Mouse (Mus musculus) G1E (cell line): ENCODE data around the gene Pam16. TPM values are rescaled to one million over a fixed set of nuclear protein-coding genes. Genes with fewer than 3 reads are reported as not detected.
A peak's percentile ranks its signal among the peaks of the same experiment; 100 is the strongest.

Source experiments
- ATAC-seq: 2 replicates; pipeline ENCODE4 v1.8.0; 2016; ENCODE audit warnings: mild to moderate bottlenecking; ENCODE audit not compliant: insufficient number of reproducible peaks, poor library complexity, low FRiP score, severe bottlenecking; ENCODE audit errors: extremely low read depth
- DNase-seq: peaks from one replicate; pipeline ENCODE4 v3.0.0; 2012; ENCODE audit warnings: low spot score
- H3K27me3 ChIP-seq: 2 replicates; pipeline ENCODE4 v1.6.1; 2012; ENCODE audit warnings: mild to moderate bottlenecking, low read length, inconsistent platforms; ENCODE audit not compliant: insufficient read depth
- H3K36me3 ChIP-seq: replicated peaks from 2 replicates; pipeline ENCODE3; 2012; ENCODE audit warnings: mild to moderate bottlenecking, inconsistent platforms
- H3K4me1 ChIP-seq: 2 replicates; pipeline ENCODE4 v1.6.1; 2012; ENCODE audit warnings: low read depth, low read length, inconsistent platforms, mixed read lengths; ENCODE audit not compliant: insufficient read depth
- H3K4me3 ChIP-seq: 2 replicates; pipeline ENCODE4 v1.5.1; 2012; ENCODE audit warnings: low read depth, mild to moderate bottlenecking, inconsistent platforms, low read length, moderate library complexity, mixed read lengths
- H3K9me3 ChIP-seq: replicated peaks from 2 replicates; pipeline ENCODE4 v1.6.1; 2012; ENCODE audit warnings: inconsistent platforms
- CTCF ChIP-seq: IDR thresholded peaks from 2 replicates; pipeline ENCODE4 v1.5.1; 2012; ENCODE audit warnings: low read depth, low read length, inconsistent platforms, mixed read lengths
- GATA1 ChIP-seq: IDR thresholded peaks from 2 replicates; pipeline ENCODE4 v1.6.1; 2012; ENCODE audit warnings: borderline replicate concordance, low read length, inconsistent platforms, mixed read lengths
- GATA2 ChIP-seq: IDR thresholded peaks from 2 replicates; pipeline ENCODE4 v1.6.1; 2012; ENCODE audit warnings: low read depth, low read length, inconsistent platforms, borderline replicate concordance
- POLR2AphosphoS5 ChIP-seq: IDR thresholded peaks from 2 replicates; pipeline ENCODE4 v1.6.1; 2012; ENCODE audit warnings: low read depth, low read length, inconsistent platforms; ENCODE audit not compliant: insufficient replicate concordance
- TAL1 ChIP-seq: conservative IDR thresholded peaks from 2 replicates; pipeline ENCODE4 v1.6.1; 2012; ENCODE audit warnings: low read depth, low read length, inconsistent platforms, mixed read lengths
- polyA plus RNA-seq: library from polyadenylated mRNA; stranded (reverse); fragments of >175 nt; gene quantifications from 2 replicates; pipeline ENCODE4 v1.2.3, GENCODE M21; 2012
- total RNA-seq, 2 experiments: library from RNA; stranded (forward) in 1 of 2; stranded (reverse) in 1 of 2; fragments of 200-1000 nt in 1 of 2; fragments of >200 nt in 1 of 2; fragmentation: Nextera tagmentation in 1 of 2; gene quantifications; 2 replicates each; pipeline ENCODE4 v1.2.3; 2014 to 2017

Pam16 gene
- total and polyA plus RNA-seq, 3 experiments: 35.3 to 65.3 (median 41.7) TPM

GRCm38 (mm10) chr16:4597296-4597695, 27.5 kb downstream of the Pam16 start:
- no peak for TF ChIP-seq POLR2AphosphoS5
- TF ChIP-seq GATA2: no peak
- no peak for TF ChIP-seq TAL1
- TF ChIP-seq CTCF: no peak
- no peak for TF ChIP-seq GATA1

GRCm38 (mm10) chr16:4596836-4597235, 28.0 kb downstream of the Pam16 start:
- ATAC-seq: no peak
- no peak overlapping the region for H3K4me3 ChIP-seq
- TF ChIP-seq CTCF (no peak), GATA1 (no peak), TAL1 (no peak), POLR2AphosphoS5 (no peak), GATA2 (no peak)
- H3K4me1 ChIP-seq: peaks cover 22% of the 10 kb centered on the region
- no peaks in the 10 kb centered on the region for H3K9me3 ChIP-seq
- no peaks in the 10 kb centered on the region for H3K36me3 ChIP-seq
- DNase-seq: no peak
- peaks cover 81% of the 10 kb centered on the region for H3K27me3 ChIP-seq

More at GRCm38 (mm10) chr16:4597296-4597695, 27.5 kb downstream of the Pam16 start:
- DNase-seq (no peak), ATAC-seq (no peak)
- H3K4me1 ChIP-seq: peaks cover 25% of the 10 kb centered on the region
- H3K9me3 ChIP-seq: no peaks in the 10 kb centered on the region
- H3K4me3 ChIP-seq: no peak overlapping the region
- H3K27me3 ChIP-seq: peaks cover 84% of the 10 kb centered on the region
- H3K36me3 ChIP-seq: no peaks in the 10 kb centered on the region

GRCm38 (mm10) chr16:4596141-4596728, 28.6 kb downstream of the Pam16 start:
- no peaks in the 10 kb centered on the region for H3K9me3 ChIP-seq
- DNase-seq: no peak
- H3K36me3 ChIP-seq: no peaks in the 10 kb centered on the region
- H3K27me3 ChIP-seq: peaks cover 81% of the 10 kb centered on the region
- peaks cover 22% of the 10 kb centered on the region for H3K4me1 ChIP-seq
- H3K4me3 ChIP-seq: no peak overlapping the region
- no peak for ATAC-seq
- TF ChIP-seq POLR2AphosphoS5: no peak
- TF ChIP-seq GATA1: no peak
- TF ChIP-seq CTCF: no peak
- no peak for TF ChIP-seq TAL1
- TF ChIP-seq GATA2: no peak

GRCm38 (mm10) chr16:4595527-4595963, 29.2 kb downstream of the Pam16 start:
- H3K4me3 ChIP-seq: peak overlapping the region; percentile 16; the same call in 1 of the 2 replicates
- ATAC-seq: no peak

GRCm38 (mm10) chr16:4594814-4595526, 29.8 kb downstream of the Pam16 start:
- H3K36me3 ChIP-seq: no peaks in the 10 kb centered on the region
- ATAC-seq (no peak; the same call in 1 of the 2 replicates), DNase-seq (no peak)
- H3K4me3 ChIP-seq: peak overlapping the region; percentile 69
- H3K4me1 ChIP-seq: peaks cover 22% of the 10 kb centered on the region
- H3K27me3 ChIP-seq: peaks cover 78% of the 10 kb centered on the region
- no peaks in the 10 kb centered on the region for H3K9me3 ChIP-seq
- TF ChIP-seq GATA1 (no peak), POLR2AphosphoS5 (no peak), TAL1 (no peak), GATA2 (no peak), CTCF (no peak)

More at GRCm38 (mm10) chr16:4595527-4595963, 29.2 kb downstream of the Pam16 start:
- peaks cover 22% of the 10 kb centered on the region for H3K4me1 ChIP-seq
- no peaks in the 10 kb centered on the region for H3K36me3 ChIP-seq
- H3K9me3 ChIP-seq: no peaks in the 10 kb centered on the region
- peaks cover 83% of the 10 kb centered on the region for H3K27me3 ChIP-seq
- TF ChIP-seq CTCF (no peak), GATA2 (no peak), TAL1 (no peak), GATA1 (no peak), POLR2AphosphoS5 (no peak)
- no peak for DNase-seq

GRCm38 (mm10) chr16:4593971-4594813, 30.6 kb downstream of the Pam16 start, which contains the start of gene Glis2:
Gene Glis2 (plus strand): TSS chr16:4594713.
- TF ChIP-seq TAL1 (no peak), CTCF (no peak), POLR2AphosphoS5 (no peak), GATA2 (no peak), GATA1 (no peak)
- peak within 1 kb of the TSS; percentile 69 for H3K4me3 ChIP-seq
- peak; percentile 61 for DNase-seq
- peaks cover 70% of the 10 kb centered on the region for H3K27me3 ChIP-seq
- no peak for ATAC-seq
- H3K9me3 ChIP-seq: no peaks in the 10 kb centered on the region
- H3K4me1 ChIP-seq: peaks cover 22% of the 10 kb centered on the region
- no peaks in the 10 kb centered on the region for H3K36me3 ChIP-seq
